Mouse (Mus musculus) small intestine, adult 2 months (tissue): ENCODE measurements around the gene Cgas. TPM values are rescaled to one million over a fixed set of nuclear protein-coding genes. Genes with fewer than 3 reads are reported as not detected.

ENCODE experiments used
- H3K27ac ChIP-seq: fragments of 200-500 bp; 2 replicates; pipeline ENCODE4 v1.5.1; 2012; ENCODE audit warnings: low read depth, low read length, control low read depth, inconsistent platforms; ENCODE audit not compliant: insufficient read depth
- H3K27me3 ChIP-seq: fragments of 200-500 bp; 2 replicates; pipeline ENCODE4 v1.6.1; 2012; ENCODE audit warnings: mild to moderate bottlenecking, moderate library complexity, low read length, inconsistent platforms; ENCODE audit not compliant: control insufficient read depth, insufficient read depth
- H3K36me3 ChIP-seq: fragments of 200-500 bp; 2 replicates; pipeline ENCODE4 v1.6.1; 2012; ENCODE audit warnings: mild to moderate bottlenecking, low read length, control low read depth, inconsistent platforms; ENCODE audit not compliant: control insufficient read depth, insufficient read depth
- H3K4me1 ChIP-seq: fragments of 200-500 bp; 2 replicates; pipeline ENCODE4 v1.6.1; 2012; ENCODE audit warnings: low read length, inconsistent platforms, mixed read lengths; ENCODE audit not compliant: control insufficient read depth, insufficient read depth, insufficient read length
- H3K4me3 ChIP-seq: fragments of 200-500 bp; 2 replicates; pipeline ENCODE4 v1.5.1; 2012; ENCODE audit warnings: low read depth, mild to moderate bottlenecking, control low read depth, inconsistent platforms, low read length, moderate library complexity
- CTCF ChIP-seq: fragments of 200-500 bp; IDR thresholded peaks from 2 replicates; pipeline ENCODE4 v1.5.1; 2012; ENCODE audit warnings: low read depth, mild to moderate bottlenecking, control low read depth, inconsistent platforms, low read length, moderate library complexity, mixed read lengths; ENCODE audit not compliant: insufficient replicate concordance, insufficient read length; ENCODE audit errors: extremely low read depth
- POLR2A ChIP-seq: fragments of 200-500 bp; IDR thresholded peaks from 2 replicates; pipeline ENCODE4 v1.6.1; 2012; ENCODE audit warnings: low read depth, mild to moderate bottlenecking, control low read depth, inconsistent platforms, low read length, moderate library complexity
- WGBS: fragments of 180-500 bp; shearing (Covaris S2); methylation state at CpG from one replicate; pipeline ENCODE4 v1.1.7; 2018; 5-methylcytosine and 5-hydroxymethylcytosine counted together
- polyA plus RNA-seq: library from polyadenylated mRNA; depleted of rRNA; stranded (reverse); fragments of >200 nt; gene quantifications from 2 replicates; pipeline ENCODE4 v1.2.3, GENCODE M21; 2012; rRNA removed

Cgas gene
- polyA plus RNA-seq, 1 experiment = 0.86 TPM

DNA sequence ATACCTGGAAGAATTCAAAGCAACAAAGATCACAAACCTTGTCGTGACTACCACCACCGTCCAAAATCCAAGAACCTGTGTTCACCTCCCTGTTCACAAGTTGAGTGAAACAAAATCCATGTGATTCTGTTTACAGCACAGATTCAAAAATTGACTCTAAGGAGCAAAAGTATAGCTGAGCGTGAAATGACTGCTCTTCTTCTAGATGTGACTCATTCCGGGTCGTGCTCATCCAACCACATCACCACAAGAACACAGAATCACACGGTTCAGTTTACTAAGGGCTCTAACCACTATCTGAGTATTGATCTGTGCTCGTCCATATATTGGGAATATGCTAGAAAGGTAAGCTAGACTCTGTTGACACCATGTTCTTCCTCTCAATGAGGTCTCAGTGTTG, 56.1 kb downstream of the Cgas start:
- no peak overlapping the region for H3K27ac ChIP-seq
- no peaks in the 10 kb centered on the region for H3K27me3 ChIP-seq
- TF ChIP-seq POLR2A (no peak), CTCF (no peak)
- no peak overlapping the region for H3K4me3 ChIP-seq
- H3K4me1 ChIP-seq = 0 out of 2 replicates have a peak, but pooled peaks cover 2% of the 10 kb centered on the region
- WGBS = 80% methylated on average over 7 of the region's 7 CpGs
- no peaks in the 10 kb centered on the region for H3K36me3 ChIP-seq

DNA sequence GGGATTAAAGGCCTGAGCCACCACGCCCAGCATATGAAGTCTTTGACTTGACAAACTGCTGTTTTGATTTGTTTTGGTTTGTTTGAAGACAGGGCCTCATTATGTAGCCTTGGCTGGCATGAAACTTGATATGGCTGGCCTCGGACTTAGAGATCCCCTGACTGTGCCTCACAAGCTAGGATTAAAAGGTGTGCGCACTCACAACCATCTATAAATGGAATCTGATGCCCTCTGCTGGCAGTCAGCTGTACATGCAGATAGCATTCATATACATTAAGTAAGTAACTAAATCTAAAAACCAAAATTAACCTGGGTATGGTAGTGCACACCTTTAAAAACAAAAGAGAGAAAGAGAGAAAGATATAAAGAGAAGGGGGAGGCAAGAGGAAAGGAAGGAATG, 57.1 kb downstream of the Cgas start:
- Histone ChIP-seq H3K36me3 (no peaks in the 10 kb centered on the region), H3K27me3 (no peaks in the 10 kb centered on the region), H3K4me3 (no peak overlapping the region), H3K27ac (no peak overlapping the region), H3K4me1 (0 out of 2 replicates have a peak, but pooled peaks cover 2% of the 10 kb centered on the region)
- WGBS = 63% methylated on average over 3 of the region's 3 CpGs
- TF ChIP-seq POLR2A (no peak), CTCF (peak; percentile 57; the same call in 1 of the 2 replicates)

Other genes with a start within 250 kb of the Cgas start
- gene Gsta1, start 212.6 kb downstream of the Cgas start, polyA plus RNA-seq = 14.6 and 148 TPM in 2 replicates
- 0.90 and 11.6 TPM in 2 replicates for gene Gm3776, start 186.1 kb downstream of the Cgas start, polyA plus RNA-seq
- 0.17 TPM in 1 of 2 replicates, not detected in the other for gene Gm10639, start 153.3 kb downstream of the Cgas start, polyA plus RNA-seq
- gene Omt2a, start 128.4 kb downstream of the Cgas start, polyA plus RNA-seq = not detected in 2 replicates
- gene Omt2b, start 115.6 kb downstream of the Cgas start, polyA plus RNA-seq = not detected in 2 replicates
- gene Gsta2, start 87.4 kb downstream of the Cgas start, polyA plus RNA-seq = 0.71 TPM in 1 of 2 replicates, not detected in the other
- gene Dppa5a, start 75.1 kb downstream of the Cgas start, polyA plus RNA-seq = not detected in 2 replicates
- 0.04 TPM in 1 of 2 replicates, not detected in the other for gene Ooep, start 64.5 kb downstream of the Cgas start, polyA plus RNA-seq
- not detected in 2 replicates for gene Ddx43, start 47.5 kb downstream of the Cgas start, polyA plus RNA-seq
- 6.1 and 7.3 TPM in 2 replicates for gene Mto1, start 5.0 kb upstream of the Cgas start, polyA plus RNA-seq
- gene Gm17324, start 5.5 kb upstream of the Cgas start, polyA plus RNA-seq = not detected in 2 replicates
- 1,017 and 1,625 TPM in 2 replicates for gene Eef1a1, start 45.9 kb upstream of the Cgas start, polyA plus RNA-seq
- 2.8 and 14.5 TPM in 2 replicates for gene Slc17a5, start 144.8 kb upstream of the Cgas start, polyA plus RNA-seq
- gene Cd109, start 172.3 kb upstream of the Cgas start, polyA plus RNA-seq = 0.08 and 0.25 TPM in 2 replicates